Mouse (Mus musculus): Measurements from ENCODE around the gene Gabarapl1. TPM values are rescaled to one million over a fixed set of nuclear protein-coding genes. Genes with fewer than 3 reads are reported as not detected.
A peak's percentile ranks its signal among the peaks of the same experiment; 100 is the strongest.
"Not testable (repeated sequence)": the region's sequence is repeated elsewhere in the genome, so short reads cannot be mapped to it uniquely, and the experiment has no call there.

Gabarapl1 gene
- total and polyA plus RNA-seq, 3 experiments: 43.9 to 102 (median 80.8) TPM

GRCm38 (mm10) chr6:129497345-129498218, 35.4 kb upstream of the Gabarapl1 start:
- no peaks in the 10 kb centered on the region for H3K79me2 ChIP-seq (replicated peaks; ENCODE audit: control insufficient read depth, extremely low read depth, insufficient read depth, poor library complexity, severe bottlenecking)
- H3K27ac ChIP-seq (ENCODE audit: insufficient read depth, low read depth): no peak overlapping the region
- H3K4me1 ChIP-seq (ENCODE audit: control insufficient read depth in 1 of 2, insufficient read depth in 2 of 2): peaks cover 0 to 12% of the 10 kb centered on the region in 2 experiments; a peak in 2 of 4 replicates
- H3K9me3 ChIP-seq (replicated peaks; ENCODE audit: low read length): no peaks in the 10 kb centered on the region
- TF ChIP-seq NRF1 (IDR thresholded peaks at IDR 0.05; ENCODE audit: low read depth, low read length) (no peak), UBTF (IDR thresholded peaks at IDR 0.05; ENCODE audit: low read depth, low read length) (no peak)
- H3K4me2 ChIP-seq (ENCODE audit: insufficient read depth, low read depth, poor library complexity, severe bottlenecking): no peak overlapping the region
- peak; percentile 4 for DNase-seq (ENCODE audit: extremely low read depth)
- dilution Hi-C loops (cut with MboI; ENCODE audit: extremely low pct_ligation_motif_present, extremely low pct_unique_long_range_greater_than_20kb, low sequenced_read_pairs): no loop called here
- in situ Hi-C loops (cut with MboI; ENCODE audit: low pct_ligation_motif_present, low pct_unique_long_range_greater_than_20kb, low sequenced_read_pairs): no loop called here
- no peaks in the 10 kb centered on the region for H3K27me3 ChIP-seq (replicated peaks)
- H3K9ac ChIP-seq (ENCODE audit: insufficient read depth, low read depth): no peak overlapping the region
- H3K36me3 ChIP-seq (replicated peaks in 1 of 2; ENCODE audit: control insufficient read depth in 1 of 2, insufficient read depth in 1 of 2, low read length in 1 of 2): no peaks in the 10 kb centered on the region
- H3K4me3 ChIP-seq (replicated peaks in 1 of 3; ENCODE audit: low read depth in 2 of 3, low read length in 2 of 3, poor library complexity in 1 of 3): no peak overlapping the region

- H3K36me3 ChIP-seq (replicated peaks in 1 of 2; ENCODE audit: control insufficient read depth in 1 of 2, insufficient read depth in 1 of 2, low read length in 1 of 2); H3K27me3 ChIP-seq (replicated peaks); DNase-seq (ENCODE audit: extremely low read depth); H3K9ac ChIP-seq (ENCODE audit: insufficient read depth, low read depth); H3K79me2 ChIP-seq (replicated peaks; ENCODE audit: control insufficient read depth, extremely low read depth, insufficient read depth, poor library complexity, severe bottlenecking); dilution Hi-C loops (cut with MboI; ENCODE audit: extremely low pct_ligation_motif_present, extremely low pct_unique_long_range_greater_than_20kb, low sequenced_read_pairs); in situ Hi-C loops (cut with MboI; ENCODE audit: low pct_ligation_motif_present, low pct_unique_long_range_greater_than_20kb, low sequenced_read_pairs); H3K27ac ChIP-seq (ENCODE audit: insufficient read depth, low read depth); H3K9me3 ChIP-seq (replicated peaks; ENCODE audit: low read length); H3K4me2 ChIP-seq (ENCODE audit: insufficient read depth, low read depth, poor library complexity, severe bottlenecking); H3K4me3 ChIP-seq (replicated peaks in 1 of 3; ENCODE audit: low read depth in 2 of 3, low read length in 2 of 3, poor library complexity in 1 of 3): not testable (repeated sequence)
- peaks cover 0 to 12% of the 10 kb centered on the region in 2 experiments; a peak in 2 of 4 replicates for H3K4me1 ChIP-seq (ENCODE audit: control insufficient read depth in 1 of 2, insufficient read depth in 2 of 2)
Observed at GRCm38 (mm10) chr6:129499516-129499915, 33.4 kb upstream of the Gabarapl1 start.

- Histone ChIP-seq H3K27me3 (replicated peaks) (no peaks in the 10 kb centered on the region), H3K9ac (ENCODE audit: insufficient read depth, low read depth) (no peak overlapping the region), H3K36me3 (replicated peaks in 1 of 2; ENCODE audit: control insufficient read depth in 1 of 2, insufficient read depth in 1 of 2, low read length in 1 of 2) (no peaks in the 10 kb centered on the region), H3K9me3 (replicated peaks; ENCODE audit: low read length) (no peaks in the 10 kb centered on the region), H3K4me2 (ENCODE audit: insufficient read depth, low read depth, poor library complexity, severe bottlenecking) (no peak overlapping the region), H3K4me1 (ENCODE audit: control insufficient read depth in 1 of 2, insufficient read depth in 2 of 2) (peaks cover 0 to 6% of the 10 kb centered on the region in 2 experiments; a peak in 1 of 4 replicates), H3K4me3 (replicated peaks in 1 of 3; ENCODE audit: low read depth in 2 of 3, low read length in 2 of 3, poor library complexity in 1 of 3) (no peak overlapping the region), H3K79me2 (replicated peaks; ENCODE audit: control insufficient read depth, extremely low read depth, insufficient read depth, poor library complexity, severe bottlenecking) (no peaks in the 10 kb centered on the region), H3K27ac (ENCODE audit: insufficient read depth, low read depth) (no peak overlapping the region)
- dilution Hi-C loops (cut with MboI; ENCODE audit: extremely low pct_ligation_motif_present, extremely low pct_unique_long_range_greater_than_20kb, low sequenced_read_pairs) (no loop called here), in situ Hi-C loops (cut with MboI; ENCODE audit: low pct_ligation_motif_present, low pct_unique_long_range_greater_than_20kb, low sequenced_read_pairs) (no loop called here)
- DNase-seq (ENCODE audit: extremely low read depth): no peak
- no peak for TF ChIP-seq MEF2A (IDR thresholded peaks at IDR 0.05; ENCODE audit: borderline replicate concordance, low read depth, low read length)
- no peak for TF ChIP-seq POLR2AphosphoS2 (IDR thresholded peaks at IDR 0.05; ENCODE audit: low read depth, low read length)
Observed at GRCm38 (mm10) chr6:129503471-129503870, 29.5 kb upstream of the Gabarapl1 start.

DNA sequence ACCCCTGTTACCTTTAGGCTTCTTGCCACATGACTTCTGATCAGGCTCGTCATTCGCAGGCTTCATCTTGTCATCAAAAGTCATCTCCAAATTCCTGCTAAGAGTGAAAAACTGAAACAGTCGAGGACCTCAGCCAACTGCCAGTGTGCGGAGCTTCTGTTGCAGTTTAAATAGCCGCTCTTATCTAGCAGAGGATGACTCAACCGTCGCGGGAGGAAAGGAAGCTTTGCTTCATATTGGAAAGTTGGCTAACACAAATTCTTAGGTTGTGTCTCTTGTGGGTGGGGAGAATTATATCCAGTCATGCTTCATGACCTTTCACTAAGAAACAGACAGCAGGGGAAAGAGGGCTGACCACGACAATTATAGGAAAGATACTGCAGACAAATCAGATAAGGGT, 25.9 kb upstream of the Gabarapl1 start, which contains the start of gene Olr1:
Gene Olr1 (minus strand): TSS at position 142 of the 400 bp plus-strand sequence.
- Histone ChIP-seq H3K36me3 (replicated peaks in 1 of 2; ENCODE audit: control insufficient read depth in 1 of 2, insufficient read depth in 1 of 2, low read length in 1 of 2) (no peaks in the 10 kb centered on the region), H3K27ac (ENCODE audit: insufficient read depth, low read depth) (no peak within 1 kb of the TSS), H3K27me3 (replicated peaks) (no peaks in the 10 kb centered on the region), H3K4me1 (ENCODE audit: control insufficient read depth in 1 of 2, insufficient read depth in 2 of 2) (no peaks in the 10 kb centered on the region), H3K4me2 (ENCODE audit: insufficient read depth, low read depth, poor library complexity, severe bottlenecking) (no peak within 1 kb of the TSS), H3K4me3 (replicated peaks in 1 of 3; ENCODE audit: low read depth in 2 of 3, low read length in 2 of 3, poor library complexity in 1 of 3) (no peak within 1 kb of the TSS), H3K9me3 (replicated peaks; ENCODE audit: low read length) (no peaks in the 10 kb centered on the region), H3K79me2 (replicated peaks; ENCODE audit: control insufficient read depth, extremely low read depth, insufficient read depth, poor library complexity, severe bottlenecking) (no peaks in the 10 kb centered on the region), H3K9ac (ENCODE audit: insufficient read depth, low read depth) (no peak within 1 kb of the TSS)
- dilution Hi-C loops (cut with MboI; ENCODE audit: extremely low pct_ligation_motif_present, extremely low pct_unique_long_range_greater_than_20kb, low sequenced_read_pairs) (no loop called here), in situ Hi-C loops (cut with MboI; ENCODE audit: low pct_ligation_motif_present, low pct_unique_long_range_greater_than_20kb, low sequenced_read_pairs) (no loop called here)
- TF ChIP-seq NELFE (IDR thresholded peaks at IDR 0.05; ENCODE audit: low read depth, low read length) (no peak), MAZ (IDR thresholded peaks at IDR 0.05; ENCODE audit: low read depth, low read length) (no peak), IRF4 (IDR thresholded peaks at IDR 0.05; ENCODE audit: low read depth, low read length) (no peak), JUND (conservative IDR thresholded peaks at IDR 0.05; ENCODE audit: low read depth, low read length) (no peak), EP300 (IDR thresholded peaks at IDR 0.05; ENCODE audit: low read length) (no peak), MEF2A (IDR thresholded peaks at IDR 0.05; ENCODE audit: borderline replicate concordance, low read depth, low read length) (no peak), ELF1 (IDR thresholded peaks at IDR 0.05; ENCODE audit: low read depth, low read length) (no peak), RCOR1 (conservative IDR thresholded peaks at IDR 0.05; ENCODE audit: low read depth, low read length) (no peak), RAD21 (IDR thresholded peaks at IDR 0.05; ENCODE audit: low read depth, low read length) (no peak), PAX5 (IDR thresholded peaks at IDR 0.05; ENCODE audit: low read length) (no peak), MYC (IDR thresholded peaks at IDR 0.05; ENCODE audit: low read depth, low read length) (no peak), E2F4 (IDR thresholded peaks at IDR 0.05; ENCODE audit: insufficient replicate concordance, low read depth, low read length) (no peak), JUN (IDR thresholded peaks at IDR 0.05; ENCODE audit: insufficient read depth, low read depth, low read length) (no peak)
- DNase-seq (ENCODE audit: extremely low read depth): no peak

Data from CH12.LX (cell line).